Mouse (Mus musculus) megakaryocyte, adult 5-6 weeks (primary cell): ENCODE results near the gene Thyn1. TPM values are rescaled to one million over a fixed set of nuclear protein-coding genes. Genes with fewer than 3 reads are reported as not detected.
A peak's percentile ranks its signal among the peaks of the same experiment; 100 is the strongest.

Source experiments
- ATAC-seq: 2 replicates; pipeline ENCODE4 v1.8.0; 2016; ENCODE audit warnings: mild to moderate bottlenecking, inconsistent platforms; ENCODE audit not compliant: poor library complexity, severe bottlenecking
- total RNA-seq, 2 experiments: library from RNA; stranded (forward) in 1 of 2; stranded (reverse) in 1 of 2; fragments of 153-499, 151-499 nt in 1 of 2; fragments of 221-1000, 200-1000 nt in 1 of 2; gene quantifications; 2 replicates each; pipeline versions ENCODE4 v1.2.3 to v1.2.4; 2015 to 2017

Gene Thyn1
- total RNA-seq, 2 experiments from 2014 or later = 42.1 to 45.3 TPM

DNA sequence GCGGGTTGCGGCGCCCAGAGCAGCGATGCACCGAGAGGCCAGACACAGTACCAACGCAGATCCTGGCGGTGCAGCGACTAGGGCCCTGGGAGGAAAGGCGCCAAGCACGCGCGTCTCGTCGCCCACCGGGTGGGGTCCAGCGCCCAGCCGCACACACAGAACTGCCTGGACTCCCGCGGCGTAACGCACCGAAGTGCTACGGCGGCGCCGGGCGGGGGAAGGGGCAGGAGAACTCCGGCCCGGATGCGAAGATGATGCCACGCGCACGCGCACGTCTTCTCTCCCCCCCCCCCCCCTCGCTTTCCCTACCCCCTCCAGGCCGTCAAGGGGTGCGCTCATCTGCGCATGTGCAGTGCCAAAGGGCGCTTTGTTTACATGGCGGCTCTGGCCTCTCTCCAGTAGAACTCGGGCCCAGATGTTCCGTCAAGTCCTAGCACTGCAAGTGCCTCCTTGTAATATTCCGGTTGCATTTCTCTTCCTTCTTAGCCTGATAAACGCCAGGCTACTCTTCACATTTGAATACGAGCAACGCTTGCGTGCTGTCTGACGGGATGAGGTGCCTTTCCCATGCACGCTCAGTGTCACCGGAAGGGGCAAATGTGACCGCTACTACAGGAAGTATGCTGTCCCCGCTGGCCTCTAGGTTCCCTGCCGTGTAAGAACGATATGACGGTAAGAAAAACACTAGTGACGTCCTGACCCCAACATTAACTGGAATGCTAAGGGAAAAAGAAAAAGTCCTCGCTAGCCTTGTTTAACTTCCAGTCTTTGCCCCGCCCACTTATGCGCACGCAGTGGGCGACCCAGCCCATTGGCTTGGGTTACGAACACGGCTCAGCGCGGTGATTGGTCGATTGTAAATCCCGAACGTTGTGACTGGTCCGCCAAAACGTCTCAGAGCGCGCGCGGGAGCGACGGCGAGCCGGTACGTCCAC is 30.6 kb downstream of the Thyn1 start, which contains the start of the genes Vps26b and Ncapd3:
Gene Vps26b, minus strand, starts transcription at position 238 of the 935 bp plus-strand sequence.
Gene Ncapd3, plus strand, starts transcription at position 348 of the 935 bp plus-strand sequence.
- ATAC-seq = peak; percentile 85

DNA sequence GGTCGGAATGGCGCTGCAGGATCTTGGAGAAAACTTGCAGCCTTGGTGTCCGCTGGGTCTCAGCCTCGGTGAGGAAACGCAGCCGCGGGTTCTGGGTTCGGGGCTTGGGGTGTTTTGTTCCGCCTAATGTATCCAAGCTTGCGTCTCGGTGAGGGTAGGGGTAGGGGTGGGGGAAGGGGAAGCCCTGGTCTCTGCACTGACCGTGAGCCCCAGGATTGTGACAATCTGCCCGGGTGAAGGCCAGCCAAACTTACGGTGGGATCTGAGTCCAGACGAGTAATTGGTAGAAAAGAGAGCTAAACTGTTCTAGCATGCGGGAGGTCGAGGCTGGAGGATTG is 31.2 kb downstream of the Thyn1 start:
- no peak for ATAC-seq

DNA sequence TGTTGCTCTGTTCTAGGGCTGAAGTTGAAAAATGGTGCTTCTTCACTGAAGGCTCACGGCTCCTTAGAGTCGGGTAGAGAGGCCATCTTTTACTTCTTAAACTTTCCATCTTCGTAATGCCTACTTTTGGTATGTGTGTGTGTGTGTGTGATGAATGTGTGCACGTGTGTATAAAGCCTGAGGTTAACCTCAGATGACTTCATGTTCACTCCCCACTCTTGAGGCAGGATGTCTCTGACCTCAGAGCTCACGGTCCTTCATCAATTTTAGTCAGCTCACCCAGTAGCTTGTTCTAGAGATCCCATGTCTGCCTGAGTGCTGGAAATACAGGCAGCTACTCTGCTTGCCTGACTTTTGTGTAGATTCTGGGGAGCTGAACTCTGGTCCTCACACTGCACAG is 44.4 kb downstream of the Thyn1 start:
- ATAC-seq = no peak

DNA sequence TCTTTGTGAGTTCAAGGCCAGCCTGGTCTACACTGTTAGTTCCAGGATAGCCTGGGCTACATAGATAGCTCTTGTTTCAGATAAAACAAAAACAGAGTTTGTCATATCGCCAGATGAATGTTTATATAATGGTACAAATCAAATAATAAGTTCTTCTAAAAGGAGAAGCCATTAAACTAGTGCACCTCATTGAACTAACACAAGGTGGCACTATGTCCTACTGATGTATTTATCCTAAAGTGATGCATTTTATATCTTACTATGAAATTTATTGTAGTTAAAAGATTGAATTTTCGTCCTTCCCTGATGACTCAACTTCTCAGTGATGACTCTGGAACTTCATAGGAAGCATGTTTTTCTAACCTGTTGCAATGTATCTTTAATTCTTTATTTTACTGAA is 50.0 kb downstream of the Thyn1 start:
- no peak for ATAC-seq

Other genes with a start within 250 kb of the Thyn1 start
- not detected in 2 replicates for gene Glb1l2, start 193.2 kb upstream of the Thyn1 start, total RNA-seq (2015)
- not detected in 2 replicates for gene Glb1l2, start 193.2 kb upstream of the Thyn1 start, total RNA-seq (2017)
- not detected in 2 replicates for gene Glb1l3, start 138.8 kb upstream of the Thyn1 start, total RNA-seq (2015)
- not detected in 2 replicates for gene Glb1l3, start 138.8 kb upstream of the Thyn1 start, total RNA-seq (2017)
- not detected in 2 replicates for gene Gm1110, start 76.6 kb upstream of the Thyn1 start, total RNA-seq (2015)
- gene Gm1110, start 76.6 kb upstream of the Thyn1 start, total RNA-seq (2017) = not detected in 2 replicates
- 16.0 and 17.5 TPM in 2 replicates for gene Acad8, start 144 bp upstream of the Thyn1 start, total RNA-seq (2015)
- gene Acad8, start 144 bp upstream of the Thyn1 start, total RNA-seq (2017) = 11.8 and 15.4 TPM in 2 replicates
- 49.7 and 55.2 TPM in 2 replicates for gene Vps26b, start 30.4 kb downstream of the Thyn1 start, total RNA-seq (2015)
- 47.0 and 48.4 TPM in 2 replicates for gene Vps26b, start 30.4 kb downstream of the Thyn1 start, total RNA-seq (2017)
- gene Ncapd3, start 30.5 kb downstream of the Thyn1 start, total RNA-seq (2015) = 77.3 and 79.1 TPM in 2 replicates
- 44.0 and 53.4 TPM in 2 replicates for gene Ncapd3, start 30.5 kb downstream of the Thyn1 start, total RNA-seq (2017)
- gene Jam3, start 155.7 kb downstream of the Thyn1 start, total RNA-seq (2015) = not detected in 2 replicates
- gene Jam3, start 155.7 kb downstream of the Thyn1 start, total RNA-seq (2017) = not detected in 2 replicates